Mouse (Mus musculus) Muller cell, postnatal 12 days (primary cell): ENCODE results near the gene Trappc1.

ENCODE experiments used
- DNase-seq: peaks from one replicate; pipeline ENCODE4 v3.0.0-alpha.2; 2015; ENCODE audit errors: inconsistent ontology term

The Trappc1 gene

DNA sequence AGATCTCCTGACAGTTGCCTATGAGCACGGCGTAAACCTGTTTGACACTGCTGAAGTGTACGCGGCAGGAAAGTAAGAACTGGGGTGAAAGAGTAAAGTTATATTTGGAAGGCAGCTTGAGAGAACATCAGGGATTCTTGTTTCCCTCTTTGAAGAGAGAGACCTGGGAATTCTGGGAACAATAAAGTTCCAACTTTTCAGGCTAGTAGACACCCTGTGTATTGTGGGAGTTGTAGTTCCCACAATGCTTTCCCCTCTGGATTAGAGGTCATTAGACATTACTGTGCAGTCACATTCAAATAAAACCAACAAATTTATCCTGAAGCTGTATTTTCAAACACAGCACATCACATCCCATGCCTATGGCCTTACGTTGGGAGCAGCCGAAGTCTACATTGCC, 4.7 kb downstream of the Trappc1 start:
- DNase-seq = no peak

DNA sequence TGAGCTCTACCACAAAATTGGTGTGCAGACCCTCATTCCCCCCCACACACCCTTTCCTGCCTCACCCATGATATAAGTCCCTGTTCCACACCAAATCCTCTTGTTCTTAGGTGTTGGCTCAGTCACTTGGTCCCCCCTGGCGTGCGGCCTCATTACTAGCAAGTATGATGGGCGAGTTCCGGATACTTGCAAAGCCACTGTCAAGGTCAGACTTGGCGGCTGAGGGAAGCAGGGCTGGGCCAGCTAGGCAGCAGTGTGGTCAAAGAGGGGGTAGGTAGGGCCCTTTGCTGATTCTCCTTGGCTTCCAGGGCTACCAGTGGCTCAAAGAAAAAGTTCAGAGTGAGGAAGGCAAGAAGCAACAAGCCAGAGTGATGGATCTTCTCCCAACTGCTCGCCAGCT, 7.4 kb downstream of the Trappc1 start:
- DNase-seq = no peak

DNA sequence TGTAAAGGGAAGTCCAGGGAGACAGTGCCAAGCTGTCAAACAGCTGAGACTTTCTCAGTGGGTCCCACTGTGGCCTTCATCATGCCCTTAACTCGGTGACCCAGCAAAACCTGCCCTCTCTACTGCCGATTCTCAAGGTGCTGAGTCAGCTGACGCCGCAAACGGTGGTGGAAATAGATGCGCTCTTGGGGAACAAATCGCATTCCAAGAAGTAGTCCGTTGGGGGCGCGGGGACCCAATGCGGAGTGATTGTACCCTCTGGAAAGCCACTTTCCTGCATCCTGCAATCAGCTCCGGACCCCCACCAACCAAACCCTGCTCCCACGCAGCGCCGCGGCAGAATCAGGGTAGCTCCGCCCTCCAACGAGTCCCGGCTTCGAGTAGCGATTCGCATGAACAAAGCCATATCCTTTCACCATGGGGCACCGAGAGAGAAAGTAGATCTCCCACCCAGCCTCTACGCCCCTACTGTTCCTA, 8.2 kb downstream of the Trappc1 start:
- peak; percentile 73 for DNase-seq

DNA sequence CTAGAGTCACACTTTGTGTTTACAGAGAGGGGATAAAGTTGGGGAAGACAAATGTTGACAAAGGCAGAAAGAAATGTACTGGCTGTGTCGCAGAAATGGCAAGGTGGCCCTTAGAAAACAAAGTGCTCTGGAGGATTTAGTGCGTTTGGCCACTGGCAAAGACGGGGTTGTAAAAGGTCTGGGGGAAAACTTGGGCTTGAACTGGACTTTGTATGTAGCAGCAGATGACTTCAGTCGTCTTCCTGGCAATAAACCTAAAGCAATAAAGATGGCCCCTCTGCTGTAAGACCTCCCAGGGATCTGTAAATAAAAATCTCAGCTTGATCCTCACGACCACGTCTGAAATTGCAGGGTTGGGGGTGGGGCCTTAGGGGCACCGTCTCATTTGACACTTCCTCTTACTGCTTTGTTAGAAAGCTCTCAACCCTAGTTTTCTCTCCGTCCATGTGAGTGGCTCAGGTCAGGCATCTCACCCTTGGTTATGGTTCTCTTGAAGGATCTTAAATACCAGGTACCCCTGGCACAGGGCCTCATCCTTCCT, 9.0 kb downstream of the Trappc1 start:
- DNase-seq = no peak

DNA sequence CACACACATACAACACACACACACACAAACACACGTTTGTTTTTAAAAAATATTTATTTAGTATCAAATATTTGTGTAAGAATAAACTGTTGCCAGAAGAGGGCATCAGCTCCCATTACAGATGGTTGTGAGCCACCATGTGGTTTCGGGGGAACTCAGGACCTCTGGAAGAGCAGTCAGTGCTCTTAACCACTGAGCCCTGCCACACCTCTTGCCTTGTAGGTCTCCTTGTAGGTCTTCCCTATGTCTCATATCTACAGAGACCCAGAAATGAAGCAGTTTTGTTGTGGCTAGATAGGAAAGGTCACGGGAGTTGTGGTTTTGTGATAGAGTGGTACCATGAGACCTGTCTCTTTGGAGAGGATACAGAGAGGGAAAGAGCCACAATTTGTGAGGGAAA, 10.1 kb downstream of the Trappc1 start:
- no peak for DNase-seq

DNA sequence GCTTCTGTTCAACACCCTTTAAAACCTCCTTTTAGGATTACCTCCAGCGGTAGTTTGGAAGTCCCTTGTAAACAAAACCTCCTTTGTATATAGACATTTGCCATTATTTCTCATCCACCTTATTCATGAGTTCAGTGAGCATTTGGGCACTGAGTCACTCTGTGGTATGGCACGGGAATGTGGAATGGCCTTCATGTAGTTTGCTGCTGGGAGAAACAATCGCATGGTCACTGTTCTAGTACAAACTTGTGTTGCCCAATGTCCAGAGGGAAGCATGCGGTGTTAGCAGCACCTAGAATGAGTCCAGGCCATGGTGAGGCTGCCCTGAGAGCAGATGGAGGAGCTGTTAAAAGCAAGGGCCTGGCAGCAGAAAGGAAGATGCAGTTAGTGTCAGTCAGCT, 11.0 kb downstream of the Trappc1 start:
- peak; percentile 94 for DNase-seq

DNA sequence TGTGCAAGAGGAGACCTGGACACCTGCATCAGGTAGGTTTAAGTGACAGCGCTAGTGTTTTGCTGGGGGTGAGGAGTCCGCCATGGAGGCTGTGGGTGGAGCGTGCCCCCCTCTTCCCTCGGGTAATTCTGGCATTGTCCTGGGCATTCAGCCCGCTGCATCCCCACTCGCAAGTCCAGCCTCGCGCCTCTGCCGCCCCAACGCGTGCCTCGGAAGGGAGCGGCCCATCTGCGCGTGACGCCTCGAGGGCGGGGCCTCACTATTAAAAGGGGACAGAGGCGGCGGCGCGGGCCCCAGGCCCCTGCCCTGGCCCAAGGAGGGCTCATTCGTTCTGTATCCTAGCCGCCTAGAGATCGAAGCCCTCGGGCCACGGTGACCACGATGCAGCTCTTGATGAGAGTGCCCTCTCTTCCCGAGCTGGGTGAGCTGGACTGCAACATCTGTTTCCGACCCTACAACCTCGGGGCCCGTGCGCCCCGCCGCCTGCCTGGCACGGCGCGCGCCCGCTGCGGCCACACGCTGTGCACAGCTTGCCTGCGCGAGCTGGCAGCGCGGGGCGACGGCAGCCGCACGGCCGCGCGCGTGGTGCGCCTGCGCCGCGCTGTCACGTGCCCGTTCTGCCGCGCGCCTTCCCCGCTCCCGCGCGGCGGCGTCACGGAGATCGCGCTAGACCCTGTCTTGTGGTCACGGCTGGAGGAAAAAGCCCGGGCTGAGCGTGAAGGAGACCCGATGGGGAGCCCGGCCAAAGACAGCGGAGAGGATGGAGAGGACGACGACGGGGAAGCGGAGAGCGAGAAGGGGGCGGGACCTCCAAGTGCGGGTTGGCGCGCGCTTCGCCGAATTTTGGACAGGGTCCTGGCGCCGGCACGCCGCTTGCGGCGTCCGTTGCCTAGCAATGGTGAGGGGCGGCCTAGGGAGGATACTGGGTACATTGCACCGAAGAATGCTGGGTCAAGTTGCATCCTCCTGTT, 16.7 kb downstream of the Trappc1 start, which contains the start of gene Rnf227:
Rnf227 (plus strand) TSS at position 301 of the 971 bp plus-strand sequence.
- DNase-seq = peak; percentile 80

DNA sequence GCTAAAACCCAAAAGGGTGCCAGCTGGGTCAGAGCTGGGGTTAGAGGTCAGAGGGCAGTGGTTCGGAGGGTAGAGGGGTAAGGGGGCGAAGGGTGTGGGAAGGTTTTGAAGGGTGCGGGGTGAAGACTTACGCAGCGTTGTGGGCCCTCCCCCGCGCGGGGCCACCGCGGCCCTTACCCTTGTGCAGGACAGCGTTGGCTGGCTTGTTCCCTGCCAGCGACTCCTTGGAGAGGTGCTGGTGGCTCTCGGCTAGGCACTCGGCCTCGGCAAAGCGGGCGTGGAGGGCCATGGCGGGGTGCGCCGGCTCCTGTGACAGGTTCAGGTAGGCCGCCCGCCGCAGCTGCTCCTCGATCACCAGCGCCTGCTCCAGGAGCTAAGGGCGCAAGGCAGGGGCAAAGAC, 22.7 kb downstream of the Trappc1 start:
- no peak for DNase-seq

DNA sequence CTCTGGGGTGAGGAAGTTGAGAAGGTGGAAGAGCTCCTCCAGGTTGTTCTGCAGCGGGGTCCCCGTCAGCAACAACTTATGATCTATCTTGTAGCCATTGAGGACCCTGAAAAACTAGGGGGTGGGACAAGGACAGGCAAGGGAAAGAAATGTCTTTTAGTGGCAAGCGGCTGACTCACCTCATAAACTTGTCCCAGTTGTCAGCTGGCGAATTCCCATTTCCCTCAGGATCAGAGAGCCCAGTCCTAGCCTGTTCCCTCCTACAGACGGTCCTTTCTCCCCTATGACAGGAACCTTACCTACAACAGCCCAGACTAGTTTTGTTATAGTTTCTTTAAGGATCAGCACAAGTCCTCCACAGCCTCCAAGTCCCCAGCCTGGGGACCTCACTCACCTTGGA, 32.8 kb downstream of the Trappc1 start:
- DNase-seq = no peak

DNA sequence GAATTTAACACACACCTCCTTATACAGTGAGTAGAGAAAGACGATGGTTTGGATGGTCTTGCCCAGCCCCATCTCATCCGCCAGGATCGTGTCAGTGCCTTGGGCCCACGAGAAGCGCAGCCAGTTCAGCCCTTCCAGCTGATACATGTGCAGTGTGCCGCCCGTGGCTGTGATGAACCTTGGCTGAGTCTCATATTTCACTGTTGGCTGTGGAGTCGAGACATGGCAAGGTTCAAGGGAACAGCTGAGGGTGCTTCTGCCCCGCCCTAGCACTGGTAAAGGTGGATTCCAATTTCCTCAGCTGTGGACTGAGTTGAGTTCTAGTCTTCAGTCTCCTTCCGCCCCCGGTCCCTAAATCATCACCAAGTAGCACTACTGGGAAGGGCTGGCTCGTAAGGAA, 33.9 kb downstream of the Trappc1 start:
- DNase-seq = no peak

DNA sequence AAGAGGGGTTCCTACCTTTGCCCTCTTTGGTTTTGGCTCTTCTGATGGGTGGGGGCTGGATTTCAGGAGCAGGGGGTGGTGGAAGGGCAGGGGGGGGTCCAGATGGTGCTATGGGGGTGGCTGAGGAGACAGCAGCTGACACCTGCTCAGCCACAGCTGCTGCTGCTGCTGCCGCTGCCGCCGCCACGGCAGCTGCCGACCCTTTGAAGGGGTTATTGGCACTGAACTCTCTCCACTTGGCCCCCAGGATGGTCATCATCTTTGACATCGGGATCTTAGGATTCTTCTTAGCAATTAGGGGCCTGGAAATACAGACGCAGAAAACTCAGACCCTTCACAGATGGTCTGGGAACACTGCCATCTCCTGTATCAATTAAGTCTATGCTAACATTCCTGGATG, 38.2 kb downstream of the Trappc1 start:
- no peak for DNase-seq

DNA sequence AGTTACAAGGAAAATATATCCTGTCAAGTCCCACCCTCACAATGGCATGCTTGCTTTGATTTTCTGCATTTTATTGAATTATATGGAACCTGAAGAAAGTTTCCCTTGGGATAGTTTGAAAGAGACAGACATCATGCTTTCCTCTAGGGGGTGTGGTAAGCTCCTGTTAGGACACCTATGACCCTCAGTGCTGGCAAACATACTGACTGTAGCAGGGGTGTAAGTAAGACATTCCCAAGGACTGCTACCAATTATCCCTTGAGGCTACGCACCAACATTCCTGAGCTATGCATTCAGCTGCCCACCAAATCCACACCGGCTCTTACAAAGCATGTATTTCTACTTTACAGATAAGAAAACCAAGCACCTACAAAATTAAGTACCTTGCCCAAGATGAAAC, 38.7 kb downstream of the Trappc1 start:
- DNase-seq = peak; percentile 49

DNA sequence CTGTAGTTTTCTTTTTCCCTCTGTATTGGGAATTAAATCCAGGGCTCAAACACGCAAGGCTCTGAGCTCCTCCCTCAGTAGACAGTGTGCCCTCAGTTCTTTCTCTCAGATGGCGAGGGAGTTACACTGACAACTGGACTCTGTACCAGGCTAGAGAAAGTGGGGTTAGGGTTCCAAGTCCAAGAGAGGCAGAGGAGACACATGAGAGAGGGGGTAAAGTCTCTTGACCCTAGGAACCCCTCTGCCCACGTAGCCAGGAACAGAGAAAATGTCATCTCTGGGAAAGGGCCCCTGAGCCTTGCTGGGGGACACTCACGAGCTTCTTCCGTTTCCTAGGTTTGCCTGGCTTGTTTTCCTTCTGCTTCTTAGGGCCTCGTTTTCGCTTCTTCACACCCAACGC, 40.6 kb downstream of the Trappc1 start:
- no peak for DNase-seq

DNA sequence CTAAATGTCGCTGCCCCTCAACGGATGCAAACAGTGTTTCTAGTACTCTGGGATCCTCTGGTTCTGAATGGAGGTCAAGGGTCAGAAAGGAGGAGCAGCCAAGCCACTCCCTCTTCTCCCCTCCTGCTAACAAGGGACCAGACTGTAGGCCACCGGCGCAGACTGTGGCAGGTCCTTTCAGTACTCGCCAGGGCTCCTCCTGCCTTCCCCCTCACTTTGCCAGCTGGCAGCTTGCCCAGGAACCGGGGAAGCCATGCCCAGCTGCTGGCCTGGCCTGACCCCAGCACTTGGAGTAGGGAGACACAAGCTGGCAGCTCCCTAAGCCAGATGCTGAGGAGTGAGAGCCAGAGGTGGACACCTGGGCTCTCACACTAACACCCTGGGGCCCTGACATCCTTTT, 41.1 kb downstream of the Trappc1 start:
- peak; percentile 96 for DNase-seq

DNA sequence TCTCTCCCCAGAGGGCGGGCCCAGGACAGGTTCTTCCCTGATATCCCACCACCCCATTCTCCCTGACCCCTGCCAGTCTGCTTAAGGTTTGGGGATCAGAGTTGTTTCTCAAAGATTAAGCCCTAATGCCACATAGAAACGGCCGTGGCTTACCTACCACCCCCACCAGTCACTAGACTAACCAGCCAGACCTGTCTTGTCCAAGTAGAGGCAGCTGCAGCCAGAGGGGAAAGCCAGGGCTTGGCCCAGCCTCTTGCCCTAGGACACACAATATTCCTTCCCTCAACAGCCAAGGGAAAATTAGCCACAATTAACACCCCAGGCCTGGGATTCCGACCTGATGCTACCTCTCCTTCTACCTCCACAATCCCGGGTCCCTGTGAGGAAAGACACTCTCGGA, 41.9 kb downstream of the Trappc1 start:
- no peak for DNase-seq

DNA sequence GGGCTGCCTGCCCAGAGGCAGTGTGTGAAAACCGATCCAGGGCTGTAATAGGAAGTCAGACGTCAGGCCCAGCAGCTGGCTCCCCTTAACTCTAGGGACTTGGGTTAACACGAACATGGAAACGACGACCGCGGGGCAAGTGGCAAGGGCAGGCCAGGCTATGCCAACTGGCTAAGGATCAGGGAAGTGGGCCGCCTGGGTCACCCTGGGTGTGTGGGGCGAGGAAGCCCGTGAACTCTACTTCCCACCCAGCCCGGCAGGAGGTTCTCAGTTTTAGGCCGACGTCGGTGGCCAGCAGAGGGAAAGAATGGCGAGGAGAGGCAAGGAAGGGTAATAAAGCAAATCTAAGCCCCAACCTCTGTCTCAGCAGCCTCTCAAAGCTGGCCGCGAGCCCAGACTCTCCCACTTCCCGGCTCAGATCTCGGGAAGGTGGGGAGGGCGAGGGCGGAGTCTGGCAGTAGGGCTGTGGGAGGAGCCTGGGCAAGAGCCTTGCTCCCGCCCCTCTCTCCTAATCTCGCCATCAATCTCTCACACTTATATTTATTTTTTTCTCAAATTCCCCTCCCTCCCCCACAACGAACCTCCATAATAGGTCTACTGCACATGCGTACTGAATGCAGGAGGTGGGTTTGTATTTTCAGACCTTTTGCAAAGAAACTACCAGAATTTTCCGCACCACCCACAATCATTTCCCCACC, 42.5 kb downstream of the Trappc1 start:
- DNase-seq = peak; percentile 97

DNA sequence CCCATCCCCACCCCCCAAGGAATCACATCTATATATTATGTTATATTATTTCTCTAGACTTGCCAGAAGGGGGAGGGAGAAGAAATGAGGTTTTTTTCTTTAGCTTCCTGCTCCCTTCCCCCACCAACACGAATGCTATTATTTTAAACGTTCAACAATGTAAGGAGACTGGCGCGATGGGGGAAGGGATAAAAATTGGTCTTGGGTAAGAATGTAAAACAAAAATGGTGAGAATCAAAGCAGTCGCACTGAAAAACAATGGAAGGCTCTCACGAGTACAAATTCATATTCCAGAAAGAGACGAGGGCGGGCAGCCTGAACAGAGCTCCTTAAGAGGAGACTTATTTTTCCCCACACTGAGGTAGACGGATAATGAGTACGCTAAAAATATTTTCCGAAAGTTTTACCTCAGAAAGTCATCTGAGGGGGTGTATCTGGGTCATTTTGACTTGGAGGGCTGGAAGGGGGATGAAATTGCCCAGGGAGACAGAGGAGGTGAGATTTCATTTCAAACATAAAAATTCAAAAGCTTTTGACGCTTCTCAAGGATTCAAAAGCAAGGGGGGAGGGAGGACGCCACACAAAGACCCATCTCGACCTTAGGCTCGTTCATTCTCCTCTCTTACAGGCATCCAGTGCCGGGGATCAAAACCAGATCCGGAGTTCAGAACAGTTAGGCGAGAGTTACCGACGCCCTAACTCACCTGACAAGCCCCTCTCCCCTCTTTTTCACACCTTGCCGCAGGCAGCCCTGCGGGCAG, 43.3 kb downstream of the Trappc1 start:
- peak; percentile 32 for DNase-seq

DNA sequence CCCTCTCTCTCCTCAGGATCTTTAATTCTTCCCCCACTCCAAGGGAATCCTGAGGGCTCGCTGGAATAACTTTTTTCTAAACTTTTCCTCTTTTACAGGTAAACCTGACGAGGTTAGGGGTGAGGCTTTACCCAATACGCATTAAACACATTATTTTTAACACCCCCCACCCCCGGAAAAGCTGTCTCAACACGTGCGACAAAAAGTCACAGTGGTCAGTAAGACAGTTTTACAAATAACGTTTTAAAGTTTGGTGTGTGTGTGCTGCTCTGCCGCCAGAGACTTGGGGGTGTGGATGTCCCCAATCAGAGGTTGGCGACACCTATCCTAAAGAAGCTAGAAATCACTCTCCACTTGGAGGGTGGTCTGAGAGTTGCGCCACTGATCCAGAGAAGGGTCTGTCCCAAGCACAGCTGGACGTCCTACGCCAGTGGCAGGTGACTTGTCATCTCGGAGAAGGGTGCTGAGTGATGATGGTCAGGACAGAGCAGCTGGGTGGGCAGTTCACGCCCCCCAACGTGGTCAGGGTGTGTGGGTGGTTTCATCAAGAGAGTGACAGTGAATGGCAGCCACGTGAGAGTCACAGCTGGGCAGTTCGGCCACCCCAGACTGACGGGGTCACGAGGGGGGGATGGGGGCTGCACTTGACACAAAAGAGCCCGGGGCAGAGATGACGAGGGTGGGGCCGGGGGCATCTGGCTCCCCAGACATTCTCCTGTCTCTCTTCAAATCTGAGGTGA, 44.0 kb downstream of the Trappc1 start:
- no peak for DNase-seq

DNA sequence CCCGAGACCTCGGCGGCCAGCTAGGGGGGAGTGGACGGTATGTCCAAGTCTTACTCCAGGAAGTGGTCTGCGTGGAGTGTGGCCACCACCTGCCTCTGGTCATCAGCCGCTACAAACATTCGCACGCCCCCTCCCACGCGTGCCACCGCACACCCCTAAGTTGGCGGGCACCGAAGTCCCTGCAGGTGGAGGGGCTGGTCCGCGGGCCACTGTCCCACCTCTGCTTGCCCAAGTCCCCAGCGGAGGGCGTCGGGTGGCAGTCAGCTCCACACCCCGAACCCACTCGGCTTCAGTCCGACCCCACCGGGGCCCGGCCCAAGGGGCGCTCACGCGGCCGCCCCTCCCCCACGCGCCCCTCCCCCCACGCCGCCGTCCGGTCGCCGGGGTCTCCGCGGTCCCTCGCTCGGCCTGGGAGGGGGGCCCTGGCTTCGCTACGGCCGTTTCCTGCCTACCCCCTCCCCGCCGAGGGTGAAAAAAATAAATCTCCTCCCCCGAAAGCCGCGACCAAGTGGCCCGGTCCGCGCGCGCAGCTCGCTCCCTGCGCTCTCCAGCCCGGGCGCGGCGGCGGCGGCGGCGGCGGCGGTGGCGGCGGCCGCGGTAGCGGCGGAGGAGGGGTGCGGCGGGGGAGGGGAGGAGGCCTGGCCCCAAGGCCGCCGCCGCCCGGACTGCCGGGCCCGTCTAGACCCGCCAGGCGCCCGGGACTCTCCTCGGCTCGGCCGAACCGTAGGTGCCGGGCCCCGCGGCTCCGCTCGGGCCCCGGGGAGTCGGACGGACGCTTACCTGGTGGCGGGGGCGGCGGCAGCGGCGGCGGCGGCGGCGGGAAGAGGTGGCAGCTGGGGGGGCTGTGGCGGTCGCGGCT, 44.8 kb downstream of the Trappc1 start:
- DNase-seq = peak; percentile 58
